Mouse (Mus musculus): ENCODE results near the gene Tcf7l2. TPM values are rescaled to one million over a fixed set of nuclear protein-coding genes. Genes with fewer than 3 reads are reported as not detected.

The Tcf7l2 gene
- polyA plus RNA-seq, 1 experiment from 2014 or later: 53.4 TPM

DNA sequence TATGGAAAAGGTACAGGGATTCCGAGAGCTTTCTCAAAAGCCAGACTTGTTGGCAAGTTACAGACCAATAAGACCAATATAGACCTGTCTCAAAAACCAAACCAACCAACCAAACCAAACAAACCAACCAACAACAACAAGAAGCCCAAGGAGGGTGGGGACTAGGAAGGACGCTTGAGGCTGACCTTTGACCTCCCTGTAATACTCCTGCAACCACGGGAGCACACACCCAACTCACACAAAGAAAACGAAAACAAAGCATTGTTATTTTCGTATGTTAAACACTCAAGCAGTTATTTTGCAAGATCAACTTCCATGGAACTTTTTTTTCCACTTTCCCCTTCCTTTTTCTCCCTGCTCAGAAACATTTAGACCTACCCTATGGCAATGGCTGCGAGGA, 5.6 kb upstream of the Tcf7l2 start:
- Histone ChIP-seq H3K9me3 (replicated peaks; ENCODE audit: low read length) (no peaks in the 10 kb centered on the region), H3K27ac (no peak overlapping the region), H3K27me3 (ENCODE audit: insufficient read depth, low read length) (no peaks in the 10 kb centered on the region), H3K4me3 (replicated peaks; ENCODE audit: low read depth, low read length) (no peak overlapping the region), H3K9ac (ENCODE audit: low read depth, low read length) (no peak overlapping the region), H3K4me2 (ENCODE audit: low read length) (no peak overlapping the region), H3K4me1 (replicated peaks; ENCODE audit: insufficient read depth, low read length) (peaks cover 4% of the 10 kb centered on the region; the same call in 1 of the 2 replicates), H3K36me3 (ENCODE audit: insufficient read depth, low read length) (no peaks in the 10 kb centered on the region)
- DNase-seq (ENCODE audit: low spot score) (no peak), ATAC-seq (replicated peaks; ENCODE audit: low FRiP score, low read depth) (no peak)
- 55% methylated on average over 6 of the region's 6 CpGs for WGBS
- TF ChIP-seq CTCF (IDR thresholded peaks at IDR 0.05; ENCODE audit: low read depth): no peak

DNA sequence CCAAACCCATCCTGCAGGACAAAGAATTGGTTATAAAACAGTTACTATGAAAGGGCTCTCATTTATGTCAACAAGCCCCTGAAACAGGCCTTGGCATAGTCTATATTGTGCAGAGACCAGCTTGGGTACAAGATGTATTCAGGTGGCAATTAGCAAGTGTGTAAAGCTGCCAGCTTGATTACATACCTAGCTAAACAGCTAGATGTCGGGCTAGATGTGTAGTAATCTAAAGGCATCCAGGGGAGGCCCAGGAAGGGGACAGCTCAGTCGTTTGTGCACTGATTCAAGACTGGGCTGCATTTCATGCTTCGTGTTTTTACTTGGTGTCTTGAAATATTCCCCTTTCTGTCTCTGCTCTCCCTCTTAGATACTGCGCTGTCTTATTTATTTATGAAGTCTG, 1.9 kb upstream of the Tcf7l2 start:
- WGBS: 37% methylated on average over 4 of the region's 4 CpGs
- TF ChIP-seq CTCF (IDR thresholded peaks at IDR 0.05; ENCODE audit: low read depth): peak; percentile 6; the same call in 1 of the 2 replicates
- Histone ChIP-seq H3K9ac (ENCODE audit: low read depth, low read length) (no peak overlapping the region), H3K27me3 (ENCODE audit: insufficient read depth, low read length) (no peaks in the 10 kb centered on the region), H3K4me1 (replicated peaks; ENCODE audit: insufficient read depth, low read length) (no peaks in the 10 kb centered on the region), H3K9me3 (replicated peaks; ENCODE audit: low read length) (no peaks in the 10 kb centered on the region), H3K4me2 (ENCODE audit: low read length) (no peak overlapping the region), H3K27ac (no peak overlapping the region), H3K4me3 (replicated peaks; ENCODE audit: low read depth, low read length) (no peak overlapping the region), H3K36me3 (ENCODE audit: insufficient read depth, low read length) (no peaks in the 10 kb centered on the region)
- ATAC-seq (replicated peaks; ENCODE audit: low FRiP score, low read depth) (no peak), DNase-seq (ENCODE audit: low spot score) (no peak)

DNA sequence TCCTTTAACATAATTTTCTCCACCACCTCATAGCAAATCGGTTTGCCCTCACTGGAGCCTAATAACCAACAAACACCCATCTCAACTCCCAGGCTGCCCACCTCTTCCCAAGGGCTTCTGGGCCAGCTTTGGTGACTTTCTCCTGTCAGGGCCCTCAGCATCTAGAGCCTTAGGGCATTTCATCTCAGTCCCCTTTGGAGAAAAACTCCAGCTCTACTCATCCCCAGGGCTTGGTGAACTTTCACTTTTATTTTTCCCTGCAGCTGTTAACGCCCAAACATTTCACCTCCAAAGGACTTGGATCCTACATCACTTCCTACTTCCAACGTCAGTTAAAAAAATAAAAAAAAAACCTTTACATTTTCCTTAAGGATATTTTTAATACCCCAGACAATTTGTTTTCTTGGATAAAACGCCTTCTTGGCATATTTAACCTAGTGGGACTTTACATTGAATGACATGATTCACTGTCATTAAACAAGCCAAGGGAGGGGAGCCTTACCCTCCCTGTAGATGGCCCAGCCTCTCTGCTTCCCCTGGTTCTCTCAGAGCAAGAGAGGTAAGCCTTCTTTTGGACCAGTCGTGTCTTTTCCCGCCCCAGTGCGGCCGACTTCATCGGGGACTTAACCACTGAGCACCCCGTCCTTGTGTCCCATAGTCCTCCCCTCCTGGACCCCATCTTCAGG, 724 bp upstream of the Tcf7l2 start:
- Histone ChIP-seq H3K9me3 (replicated peaks; ENCODE audit: low read length) (no peaks in the 10 kb centered on the region), H3K4me3 (replicated peaks; ENCODE audit: low read depth, low read length) (peak overlapping the region; percentile 89), H3K27ac (peak overlapping the region; percentile 99), H3K4me1 (replicated peaks; ENCODE audit: insufficient read depth, low read length) (peaks cover 7% of the 10 kb centered on the region; the same call in 1 of the 2 replicates), H3K27me3 (ENCODE audit: insufficient read depth, low read length) (no peaks in the 10 kb centered on the region), H3K9ac (ENCODE audit: low read depth, low read length) (peak overlapping the region; percentile 97; the same call in 1 of the 2 replicates), H3K4me2 (ENCODE audit: low read length) (peak overlapping the region; percentile 88), H3K36me3 (ENCODE audit: insufficient read depth, low read length) (no peaks in the 10 kb centered on the region)
- ATAC-seq (replicated peaks; ENCODE audit: low FRiP score, low read depth): no peak; the same call in 1 of the 2 replicates
- DNase-seq (ENCODE audit: low spot score): no peak
- no peak for TF ChIP-seq CTCF (IDR thresholded peaks at IDR 0.05; ENCODE audit: low read depth)
- WGBS: 10% methylated on average over 10 of the region's 10 CpGs

DNA sequence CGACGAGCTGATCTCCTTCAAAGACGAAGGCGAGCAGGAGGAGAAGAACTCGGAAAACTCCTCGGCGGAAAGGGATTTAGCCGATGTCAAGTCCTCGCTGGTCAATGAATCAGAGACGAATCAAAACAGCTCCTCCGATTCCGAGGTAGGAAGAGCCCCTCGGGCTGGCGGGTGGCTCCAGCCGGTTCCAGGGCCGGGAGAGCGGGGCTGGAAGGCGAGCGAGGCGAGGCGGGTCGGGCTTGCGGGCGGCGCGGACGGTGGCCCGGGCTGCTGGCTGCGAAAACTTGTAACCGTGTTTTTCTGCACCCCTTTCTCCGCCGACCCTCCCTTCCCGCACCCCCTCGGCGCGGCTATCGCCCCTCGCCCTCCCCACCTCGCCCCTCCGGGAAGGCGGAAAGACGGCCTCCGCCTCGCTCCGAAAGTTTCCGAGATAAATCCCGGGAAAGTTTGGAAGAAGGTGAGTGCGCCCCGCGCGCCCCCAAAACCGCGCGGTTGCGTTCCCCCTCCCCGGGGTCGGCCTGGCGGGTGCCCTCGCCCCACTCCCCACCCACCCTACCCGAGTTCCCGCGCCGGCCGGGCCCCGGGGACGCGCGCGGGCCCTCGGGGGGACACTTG, 873 bp downstream of the Tcf7l2 start:
- no peaks in the 10 kb centered on the region for H3K9me3 ChIP-seq (replicated peaks; ENCODE audit: low read length)
- peaks cover 16% of the 10 kb centered on the region for H3K4me1 ChIP-seq (replicated peaks; ENCODE audit: insufficient read depth, low read length)
- H3K36me3 ChIP-seq (ENCODE audit: insufficient read depth, low read length): no peaks in the 10 kb centered on the region
- peak overlapping the region; percentile 99 for H3K27ac ChIP-seq
- H3K27me3 ChIP-seq (ENCODE audit: insufficient read depth, low read length): no peaks in the 10 kb centered on the region
- H3K4me3 ChIP-seq (replicated peaks; ENCODE audit: low read depth, low read length): peak overlapping the region; percentile 89
- H3K4me2 ChIP-seq (ENCODE audit: low read length): peak overlapping the region; percentile 88
- peak overlapping the region; percentile 97 for H3K9ac ChIP-seq (ENCODE audit: low read depth, low read length)
- ATAC-seq (replicated peaks; ENCODE audit: low FRiP score, low read depth) (no peak; the same call in 1 of the 2 replicates), DNase-seq (ENCODE audit: low spot score) (peak; percentile 81)
- TF ChIP-seq CTCF (IDR thresholded peaks at IDR 0.05; ENCODE audit: low read depth): no peak
- 2% methylated on average over 59 of the region's 70 CpGs for WGBS

DNA sequence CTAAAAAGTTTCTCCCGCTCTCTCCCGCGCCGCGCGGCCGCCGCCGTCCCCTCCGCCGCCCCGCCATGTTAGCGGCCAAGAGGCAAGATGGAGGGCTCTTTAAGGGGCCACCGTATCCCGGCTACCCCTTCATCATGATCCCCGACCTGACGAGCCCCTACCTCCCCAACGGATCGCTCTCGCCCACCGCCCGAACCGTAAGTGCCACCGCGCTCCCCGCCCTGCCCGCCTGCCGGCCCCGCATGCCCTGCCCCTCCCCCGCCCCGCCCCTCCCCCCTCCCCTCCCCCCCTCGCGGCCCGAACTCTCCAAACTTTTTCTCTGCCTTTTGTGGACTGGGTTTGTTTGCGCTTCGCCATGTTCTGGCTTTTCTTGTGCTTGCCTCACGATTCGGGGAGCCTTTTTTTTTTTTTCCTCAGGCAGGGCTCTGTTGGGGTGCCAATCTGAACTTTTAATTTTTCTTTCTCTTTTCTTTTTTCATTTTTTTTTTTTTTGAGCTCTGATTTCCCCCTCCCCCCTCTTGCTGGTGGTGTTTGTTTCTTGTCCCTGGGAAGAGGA, 1.5 kb downstream of the Tcf7l2 start:
- 2% methylated on average over 20 of the region's 38 CpGs for WGBS
- DNase-seq (ENCODE audit: low spot score) (peak; percentile 70), ATAC-seq (replicated peaks; ENCODE audit: low FRiP score, low read depth) (peak; percentile 25; the same call in 1 of the 2 replicates)
- Histone ChIP-seq H3K4me1 (replicated peaks; ENCODE audit: insufficient read depth, low read length) (peaks cover 20% of the 10 kb centered on the region), H3K27ac (peak overlapping the region; percentile 99), H3K9ac (ENCODE audit: low read depth, low read length) (peak overlapping the region; percentile 97), H3K9me3 (replicated peaks; ENCODE audit: low read length) (no peaks in the 10 kb centered on the region), H3K36me3 (ENCODE audit: insufficient read depth, low read length) (no peaks in the 10 kb centered on the region), H3K4me3 (replicated peaks; ENCODE audit: low read depth, low read length) (peak overlapping the region; percentile 89), H3K27me3 (ENCODE audit: insufficient read depth, low read length) (no peaks in the 10 kb centered on the region), H3K4me2 (ENCODE audit: low read length) (peak overlapping the region; percentile 88)
- TF ChIP-seq CTCF (IDR thresholded peaks at IDR 0.05; ENCODE audit: low read depth): no peak

DNA sequence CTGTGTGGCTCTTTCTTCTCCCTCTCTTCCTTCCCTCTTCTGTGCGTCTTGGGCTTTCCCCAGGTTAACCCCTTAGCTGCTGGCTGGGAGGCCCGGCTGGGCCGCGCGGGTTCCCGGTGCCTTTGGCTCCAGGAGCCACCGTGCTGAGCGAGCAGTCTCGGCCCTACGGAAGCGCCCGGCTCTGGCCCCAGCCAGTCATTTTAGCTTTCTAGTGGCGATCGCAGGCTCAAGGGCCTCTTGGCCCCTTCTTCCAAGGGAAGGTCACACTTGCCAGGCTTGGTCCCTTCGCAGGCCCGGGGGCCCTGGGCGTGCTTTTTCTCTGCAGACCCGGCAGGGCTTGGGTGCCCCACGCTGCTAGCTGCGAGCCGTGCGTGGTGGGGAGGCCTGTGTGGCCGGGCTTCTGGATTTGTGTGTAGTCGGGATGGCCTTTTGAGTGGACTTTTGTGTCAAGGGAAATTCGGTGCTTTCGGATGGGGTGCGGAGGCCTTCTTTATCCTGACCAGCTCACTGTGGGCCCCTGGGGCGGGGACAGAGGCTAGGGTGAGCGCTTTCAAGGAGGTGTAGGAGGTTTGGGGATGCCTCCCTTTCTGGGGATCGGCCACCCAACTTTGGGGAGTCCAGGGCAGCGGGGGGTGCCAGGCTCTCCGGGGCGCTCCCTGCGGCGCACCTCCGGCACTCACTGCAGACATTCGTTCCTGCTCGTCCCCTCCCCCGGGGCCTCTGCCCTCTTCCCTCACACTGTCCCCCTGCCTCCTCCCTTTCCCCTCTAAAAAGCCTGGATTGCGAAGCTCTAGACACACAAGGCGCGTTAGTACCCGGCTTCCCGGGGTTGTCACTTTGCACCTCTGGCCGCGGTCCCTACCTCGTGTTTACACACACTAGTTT, 2.2 kb downstream of the Tcf7l2 start:
- WGBS: under 1% methylated on average over 47 of the region's 47 CpGs
- Histone ChIP-seq H3K4me1 (replicated peaks; ENCODE audit: insufficient read depth, low read length) (peaks cover 27% of the 10 kb centered on the region), H3K9me3 (replicated peaks; ENCODE audit: low read length) (no peaks in the 10 kb centered on the region), H3K27ac (peak overlapping the region; percentile 99), H3K36me3 (ENCODE audit: insufficient read depth, low read length) (no peaks in the 10 kb centered on the region), H3K9ac (ENCODE audit: low read depth, low read length) (peak overlapping the region; percentile 97), H3K27me3 (ENCODE audit: insufficient read depth, low read length) (no peaks in the 10 kb centered on the region), H3K4me3 (replicated peaks; ENCODE audit: low read depth, low read length) (peak overlapping the region; percentile 89), H3K4me2 (ENCODE audit: low read length) (peak overlapping the region; percentile 88)
- DNase-seq (ENCODE audit: low spot score) (peak; percentile 88), ATAC-seq (replicated peaks; ENCODE audit: low FRiP score, low read depth) (peak; percentile 69)
- TF ChIP-seq CTCF (IDR thresholded peaks at IDR 0.05; ENCODE audit: low read depth): no peak

Measured in kidney, postnatal 0 days (tissue).